Mouse (Mus musculus): ENCODE measurements around the gene Olfr202. TPM values are rescaled to one million over a fixed set of nuclear protein-coding genes. Genes with fewer than 3 reads are reported as not detected.
"Not testable (repeated sequence)": the region's sequence is repeated elsewhere in the genome, so short reads cannot be mapped to it uniquely, and the experiment has no call there.

Gene Olfr202
- polyA plus RNA-seq (2014; fragmentation: Nextera tagmentation; extraction: Ambion mirVana), result not detected in 2 replicates

GRCm38 (mm10) chr16:59286693-59287092 lies at the start of gene Olfr202:
Gene Olfr202 (minus strand): TSS chr16:59286793.
- no peak for ATAC-seq (replicated peaks; ENCODE audit: low FRiP score, low TSS enrichment, low read depth)
- 73% methylated on average over 1 of the region's 1 CpGs for WGBS

GRCm38 (mm10) chr16:59331038-59331437 lies 44.4 kb upstream of the Olfr202 start, which contains the start of gene Olfr205:
Gene Olfr205 (minus strand): TSS chr16:59331138.
- H3K36me3 ChIP-seq (ENCODE audit: control insufficient read depth, insufficient read depth, low read length), result no peaks in the 10 kb centered on the region
- H3K27me3 ChIP-seq (replicated peaks; ENCODE audit: control insufficient read depth, insufficient read depth, low read length), result no peaks in the 10 kb centered on the region
- no peaks in the 10 kb centered on the region for H3K4me1 ChIP-seq (replicated peaks; ENCODE audit: control insufficient read depth, insufficient read depth, low read length)
- no peak for DNase-seq (ENCODE audit: low spot score)
- H3K27ac ChIP-seq (ENCODE audit: low read depth), result no peak within 1 kb of the TSS
- no peak for ATAC-seq (replicated peaks; ENCODE audit: low FRiP score, low TSS enrichment, low read depth)
- H3K4me2 ChIP-seq (ENCODE audit: low read length), result no peak within 1 kb of the TSS
- H3K9ac ChIP-seq (ENCODE audit: low read length), result no peak within 1 kb of the TSS
- H3K9me3 ChIP-seq (ENCODE audit: control insufficient read depth, low read length), result no peaks in the 10 kb centered on the region
- no peak within 1 kb of the TSS for H3K4me3 ChIP-seq (ENCODE audit: low read depth, low read length)

More at GRCm38 (mm10) chr16:59286693-59287092, at the start of gene Olfr202:
- H3K4me3 ChIP-seq (ENCODE audit: low read depth, low read length), result no peak within 1 kb of the TSS
- H3K9me3 ChIP-seq (ENCODE audit: control insufficient read depth, low read length), result no peaks in the 10 kb centered on the region
- DNase-seq (ENCODE audit: low spot score), result no peak
- H3K4me1 ChIP-seq (replicated peaks; ENCODE audit: control insufficient read depth, insufficient read depth, low read length), result no peaks in the 10 kb centered on the region
- no peaks in the 10 kb centered on the region for H3K27me3 ChIP-seq (replicated peaks; ENCODE audit: control insufficient read depth, insufficient read depth, low read length)
- H3K4me2 ChIP-seq (ENCODE audit: low read length), result no peak within 1 kb of the TSS
- no peaks in the 10 kb centered on the region for H3K36me3 ChIP-seq (ENCODE audit: control insufficient read depth, insufficient read depth, low read length)
- no peak within 1 kb of the TSS for H3K9ac ChIP-seq (ENCODE audit: low read length)
- no peak within 1 kb of the TSS for H3K27ac ChIP-seq (ENCODE audit: low read depth)

GRCm38 (mm10) chr16:59323262-59323661 lies 36.7 kb upstream of the Olfr202 start:
- H3K36me3 ChIP-seq (ENCODE audit: control insufficient read depth, insufficient read depth, low read length); ATAC-seq (replicated peaks; ENCODE audit: low FRiP score, low TSS enrichment, low read depth); H3K4me3 ChIP-seq (ENCODE audit: low read depth, low read length); DNase-seq (ENCODE audit: low spot score); H3K4me2 ChIP-seq (ENCODE audit: low read length); H3K27me3 ChIP-seq (replicated peaks; ENCODE audit: control insufficient read depth, insufficient read depth, low read length); H3K9me3 ChIP-seq (ENCODE audit: control insufficient read depth, low read length); H3K4me1 ChIP-seq (replicated peaks; ENCODE audit: control insufficient read depth, insufficient read depth, low read length); H3K9ac ChIP-seq (ENCODE audit: low read length); H3K27ac ChIP-seq (ENCODE audit: low read depth): not testable (repeated sequence)
- 67% methylated on average over 1 of the region's 1 CpGs for WGBS

GRCm38 (mm10) chr16:59318148-59318547 lies 31.6 kb upstream of the Olfr202 start, which contains the start of gene Olfr204:
Gene Olfr204 (minus strand): TSS chr16:59318248.
- ATAC-seq (replicated peaks; ENCODE audit: low FRiP score, low TSS enrichment, low read depth), result no peak
- no peak within 1 kb of the TSS for H3K4me2 ChIP-seq (ENCODE audit: low read length)
- H3K4me1 ChIP-seq (replicated peaks; ENCODE audit: control insufficient read depth, insufficient read depth, low read length), result no peaks in the 10 kb centered on the region

GRCm38 (mm10) chr16:59298581-59298980 lies 12.0 kb upstream of the Olfr202 start, which contains the start of gene Olfr203:
Gene Olfr203 (plus strand): TSS chr16:59298881.
- 85% methylated on average over 2 of the region's 2 CpGs for WGBS
- no peak within 1 kb of the TSS for H3K4me2 ChIP-seq (ENCODE audit: low read length)
- DNase-seq (ENCODE audit: low spot score) (no peak), ATAC-seq (replicated peaks; ENCODE audit: low FRiP score, low TSS enrichment, low read depth) (no peak)
- no peaks in the 10 kb centered on the region for H3K36me3 ChIP-seq (ENCODE audit: control insufficient read depth, insufficient read depth, low read length)
- H3K4me3 ChIP-seq (ENCODE audit: low read depth, low read length), result no peak within 1 kb of the TSS
- no peaks in the 10 kb centered on the region for H3K9me3 ChIP-seq (ENCODE audit: control insufficient read depth, low read length)
- H3K27ac ChIP-seq (ENCODE audit: low read depth), result no peak within 1 kb of the TSS
- H3K27me3 ChIP-seq (replicated peaks; ENCODE audit: control insufficient read depth, insufficient read depth, low read length), result no peaks in the 10 kb centered on the region
- no peak within 1 kb of the TSS for H3K9ac ChIP-seq (ENCODE audit: low read length)
- H3K4me1 ChIP-seq (replicated peaks; ENCODE audit: control insufficient read depth, insufficient read depth, low read length), result no peaks in the 10 kb centered on the region

More at GRCm38 (mm10) chr16:59318148-59318547, 31.6 kb upstream of the Olfr202 start, which contains the start of gene Olfr204:
- Histone ChIP-seq H3K9ac (ENCODE audit: low read length) (no peak within 1 kb of the TSS), H3K4me3 (ENCODE audit: low read depth, low read length) (no peak within 1 kb of the TSS), H3K9me3 (ENCODE audit: control insufficient read depth, low read length) (no peaks in the 10 kb centered on the region), H3K27ac (ENCODE audit: low read depth) (no peak within 1 kb of the TSS), H3K36me3 (ENCODE audit: control insufficient read depth, insufficient read depth, low read length) (no peaks in the 10 kb centered on the region), H3K27me3 (replicated peaks; ENCODE audit: control insufficient read depth, insufficient read depth, low read length) (no peaks in the 10 kb centered on the region)
- DNase-seq (ENCODE audit: low spot score), result no peak

- WGBS, result 77% methylated on average over 9 of the region's 9 CpGs
- not testable (repeated sequence) for ATAC-seq (replicated peaks; ENCODE audit: low FRiP score, low TSS enrichment, low read depth)
These were observed 983 bp upstream of the Olfr202 start for GRCm38 (mm10) chr16:59287576-59287975.

GRCm38 (mm10) chr16:59283476-59283875 lies 3.1 kb downstream of the Olfr202 start:
- Histone ChIP-seq H3K36me3 (ENCODE audit: control insufficient read depth, insufficient read depth, low read length) (no peaks in the 10 kb centered on the region), H3K27ac (ENCODE audit: low read depth) (no peak overlapping the region), H3K9ac (ENCODE audit: low read length) (no peak overlapping the region), H3K9me3 (ENCODE audit: control insufficient read depth, low read length) (no peaks in the 10 kb centered on the region), H3K4me2 (ENCODE audit: low read length) (no peak overlapping the region), H3K4me3 (ENCODE audit: low read depth, low read length) (no peak overlapping the region), H3K4me1 (replicated peaks; ENCODE audit: control insufficient read depth, insufficient read depth, low read length) (no peaks in the 10 kb centered on the region), H3K27me3 (replicated peaks; ENCODE audit: control insufficient read depth, insufficient read depth, low read length) (no peaks in the 10 kb centered on the region)
- no peak for DNase-seq (ENCODE audit: low spot score)
- WGBS, result 64% methylated on average over 1 of the region's 1 CpGs
- ATAC-seq (replicated peaks; ENCODE audit: low FRiP score, low TSS enrichment, low read depth), result no peak

More at GRCm38 (mm10) chr16:59287576-59287975, 983 bp upstream of the Olfr202 start:
- H3K4me2 ChIP-seq (ENCODE audit: low read length); H3K36me3 ChIP-seq (ENCODE audit: control insufficient read depth, insufficient read depth, low read length); DNase-seq (ENCODE audit: low spot score); H3K27me3 ChIP-seq (replicated peaks; ENCODE audit: control insufficient read depth, insufficient read depth, low read length); H3K27ac ChIP-seq (ENCODE audit: low read depth); H3K4me3 ChIP-seq (ENCODE audit: low read depth, low read length); H3K4me1 ChIP-seq (replicated peaks; ENCODE audit: control insufficient read depth, insufficient read depth, low read length); H3K9ac ChIP-seq (ENCODE audit: low read length); H3K9me3 ChIP-seq (ENCODE audit: control insufficient read depth, low read length): not testable (repeated sequence)

GRCm38 (mm10) chr16:59280542-59280941 lies 6.1 kb downstream of the Olfr202 start:
- Histone ChIP-seq H3K27ac (ENCODE audit: low read depth) (no peak overlapping the region), H3K36me3 (ENCODE audit: control insufficient read depth, insufficient read depth, low read length) (no peaks in the 10 kb centered on the region), H3K9me3 (ENCODE audit: control insufficient read depth, low read length) (no peaks in the 10 kb centered on the region), H3K4me1 (replicated peaks; ENCODE audit: control insufficient read depth, insufficient read depth, low read length) (no peaks in the 10 kb centered on the region), H3K9ac (ENCODE audit: low read length) (no peak overlapping the region), H3K27me3 (replicated peaks; ENCODE audit: control insufficient read depth, insufficient read depth, low read length) (no peaks in the 10 kb centered on the region), H3K4me2 (ENCODE audit: low read length) (no peak overlapping the region), H3K4me3 (ENCODE audit: low read depth, low read length) (no peak overlapping the region)
- ATAC-seq (replicated peaks; ENCODE audit: low FRiP score, low TSS enrichment, low read depth), result no peak
- WGBS, result 75% methylated on average over 3 of the region's 3 CpGs
- no peak for DNase-seq (ENCODE audit: low spot score)

GRCm38 (mm10) chr16:59272532-59272931 lies 14.1 kb downstream of the Olfr202 start, which contains the start of gene Olfr201:
Gene Olfr201 (minus strand): TSS chr16:59272632.
- not testable (repeated sequence) for H3K4me3 ChIP-seq (ENCODE audit: low read depth, low read length); H3K36me3 ChIP-seq (ENCODE audit: control insufficient read depth, insufficient read depth, low read length); H3K27ac ChIP-seq (ENCODE audit: low read depth); DNase-seq (ENCODE audit: low spot score); H3K9me3 ChIP-seq (ENCODE audit: control insufficient read depth, low read length); ATAC-seq (replicated peaks; ENCODE audit: low FRiP score, low TSS enrichment, low read depth); H3K27me3 ChIP-seq (replicated peaks; ENCODE audit: control insufficient read depth, insufficient read depth, low read length); H3K4me2 ChIP-seq (ENCODE audit: low read length); H3K9ac ChIP-seq (ENCODE audit: low read length); H3K4me1 ChIP-seq (replicated peaks; ENCODE audit: control insufficient read depth, insufficient read depth, low read length)
- WGBS, result 90% methylated on average over 4 of the region's 4 CpGs
